Mouse (Mus musculus): Measurements from ENCODE around the gene Tmx4. TPM values are rescaled to one million over a fixed set of nuclear protein-coding genes. Genes with fewer than 3 reads are reported as not detected.

Tmx4 gene
- 24.0 to 31.4 TPM (median 26.7 TPM) in 4 replicates for total RNA-seq (2023; ENCODE audit: inconsistent age)

GRCm38 (mm10) chr2:134643514-134644300 is at the start of gene Tmx4:
Gene Tmx4, minus strand, starts transcription at chr2:134644145.

GRCm38 (mm10) chr2:134554221-134554727 is 89.7 kb downstream of the Tmx4 start, which contains the start of gene Hao1:
Gene Hao1, minus strand, starts transcription at chr2:134554368.

Other genes starting within 250 kb of the Tmx4 start
- gene Hao1, start 89.8 kb downstream of the Tmx4 start, total RNA-seq (2023; ENCODE audit: inconsistent age), result not detected in 4 replicates
- not detected in 4 replicates for gene Plcb1, start 141.9 kb upstream of the Tmx4 start, total RNA-seq (2023; ENCODE audit: inconsistent age)

All from B cell, adult (primary cell).